Mouse (Mus musculus) stomach, postnatal 0 days (tissue): ENCODE data around the gene Nhlrc1.

Experiments used
- CTCF ChIP-seq: IDR thresholded peaks from 2 replicates; pipeline ENCODE4 v1.5.1; 2016; ENCODE audit warnings: antibody characterized with exemption, low read depth, mild to moderate bottlenecking, moderate library complexity
- EP300 ChIP-seq: optimal IDR thresholded peaks from 2 replicates; pipeline ENCODE3; 2016; ENCODE audit warnings: antibody characterized with exemption

DNA sequence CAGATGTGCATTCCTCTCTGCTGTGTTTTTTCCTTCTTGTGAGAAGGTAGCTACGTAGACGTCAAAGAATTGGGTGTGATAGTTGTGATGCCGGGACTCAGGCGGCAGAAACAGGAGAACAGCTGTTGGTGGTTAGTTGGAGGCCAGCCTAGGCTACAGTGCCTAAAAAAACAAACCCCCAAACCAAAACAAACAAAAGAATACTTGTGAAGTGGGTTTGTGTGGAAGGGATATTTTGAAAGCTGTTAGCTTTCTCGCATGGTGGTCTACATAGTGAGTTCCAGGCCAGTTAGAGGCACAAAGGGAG is 498 bp upstream of the Nhlrc1 start:
- TF ChIP-seq CTCF (no peak), EP300 (no peak)
